Mouse (Mus musculus) heart, adult 2 months (tissue): ENCODE data around the gene Slc38a1.

Experiments used
- CTCF ChIP-seq: fragments of 200-600 bp; IDR thresholded peaks from 2 replicates; pipeline ENCODE4 v1.8.1; 2022; ENCODE audit warnings: antibody characterized with exemption, mild to moderate bottlenecking, moderate library complexity
- EP300 ChIP-seq: fragments of 200-500 bp; IDR thresholded peaks from 2 replicates; pipeline ENCODE4 v1.6.1; 2011; ENCODE audit warnings: low read depth, low read length, control low read depth; ENCODE audit not compliant: insufficient read depth

- TF ChIP-seq CTCF (no peak), EP300 (no peak)
These were observed 45.6 kb downstream of the Slc38a1 start for GRCm38 (mm10) chr15:96597116-96597515.
